Mouse (Mus musculus) bone marrow, adult 2 months (tissue): ENCODE results near the gene Cmtm4.

Experiments
- CTCF ChIP-seq: fragments of 200-500 bp; IDR thresholded peaks from 2 replicates; pipeline ENCODE4 v1.5.1; 2011; ENCODE audit warnings: low read length, control low read depth; ENCODE audit not compliant: control insufficient read depth, insufficient read depth
- POLR2A ChIP-seq: fragments of 200-500 bp; IDR thresholded peaks from 2 replicates; pipeline ENCODE4 v1.6.1; 2011; ENCODE audit warnings: low read depth, mild to moderate bottlenecking, control low read depth, low read length, borderline replicate concordance; ENCODE audit not compliant: control insufficient read depth

- TF ChIP-seq CTCF (no peak), POLR2A (no peak)
Measured at GRCm38 (mm10) chr8:104313311-104313710, 82.3 kb downstream of the Cmtm4 start.
